Mouse (Mus musculus): ENCODE data around the gene Slc43a3.

- no peak for TF ChIP-seq CTCF (IDR thresholded peaks at IDR 0.05; ENCODE audit: borderline replicate concordance, insufficient read depth, low read length)
- no peak for TF ChIP-seq POLR2A (IDR thresholded peaks at IDR 0.05; ENCODE audit: low read depth, low read length)
Observed at GRCm38 (mm10) chr2:84915330-84915729, 21.0 kb upstream of the Slc43a3 start.
